ENCODE assay signal across 8 mouse cellular contexts in genomic region chr1:92180141-92181137, GRCm38 (mm10). TPM values are rescaled to one million over a fixed set of nuclear protein-coding genes. Genes with fewer than 3 reads are reported as not detected.
DNase-seq lines count a peak whose midpoint lies in the region; ATAC-seq lines count a peak whose summit lies in the region.

No protein-coding gene starts in this region.

- H3K9me3 ChIP-seq in hindbrain, embryonic 14.5 days (ENCODE audit: control insufficient read depth, low read length), result no peaks in the 10 kb centered on the region

- H3K27me3 ChIP-seq in hindbrain, embryonic 14.5 days (ENCODE audit: control insufficient read depth, insufficient read depth, low read length), result no peaks in the 10 kb centered on the region

- DNase-seq in R1 (ENCODE audit: low read depth, low spot score), result peak; percentile 99
- DNase-seq in cerebellum, postnatal 25 days, result peak; percentile 100
- DNase-seq in frontal cortex, postnatal 25 days (ENCODE audit: low spot score in 2 of 2), result peak; percentile 100
- peak; percentile 100 for DNase-seq in hindbrain, embryonic 14.5 days (ENCODE audit: low spot score)
- DNase-seq in layer of hippocampus, postnatal 36 days, result peak; percentile 100
- peak; percentile 100 for DNase-seq in lung, postnatal 36 days
- DNase-seq in retina, postnatal 1 day, result peak; percentile 100
- DNase-seq in urinary bladder, adult 18-20 months (ENCODE audit: low spot score in 2 of 2), result peak; percentile 99 to 100

- H3K27ac ChIP-seq in hindbrain, embryonic 14.5 days, result peak overlapping the region; percentile 100

- peaks cover 32% of the 10 kb centered on the region for H3K4me1 ChIP-seq in hindbrain, embryonic 14.5 days (replicated peaks; ENCODE audit: control insufficient read depth, insufficient read depth, low read length)

- WGBS in hindbrain, embryonic 14.5 days, result under 1% methylated on average over 95 of the region's 97 CpGs

- H3K9ac ChIP-seq in hindbrain, embryonic 14.5 days, result peak overlapping the region; percentile 88

- no peaks in the 10 kb centered on the region for H3K36me3 ChIP-seq in hindbrain, embryonic 14.5 days (replicated peaks; ENCODE audit: control insufficient read depth, insufficient read depth)

- H3K4me3 ChIP-seq in hindbrain, embryonic 14.5 days (replicated peaks; ENCODE audit: low read length), result peak overlapping the region; percentile 87

- peak; percentile 98 for ATAC-seq in hindbrain, embryonic 14.5 days (ENCODE audit: low FRiP score)

- peak overlapping the region; percentile 92 for H3K4me2 ChIP-seq in hindbrain, embryonic 14.5 days (replicated peaks)

RNA-seq across cellular contexts. Expression of gene Hdac4, which starts 15.1 kb away (rescaled TPM):
- polyA plus RNA-seq in hindbrain, embryonic 14.5 days (2014; fragmentation: Nextera tagmentation; extraction: Ambion mirVana), result 26.9 and 27.5 TPM in 2 replicates
- total RNA-seq in layer of hippocampus, postnatal 36 days (2021), result 100 to 1,000 TPM; 117 to 119 TPM

Comparison
In these comparisons a context has a peak if more than half of its experiments do, and no peak if none do; other contexts are left out.
1. Peak in every context shown above with its lines: DNase-seq, ATAC-seq, H3K4me3 ChIP-seq and H3K27ac ChIP-seq.